9 mouse cellular contexts compared by ENCODE assay signal in genomic region chr2:156621449-156621848, GRCm38 (mm10). TPM values are rescaled to one million over a fixed set of nuclear protein-coding genes. Genes with fewer than 3 reads are reported as not detected.
DNase-seq lines count a peak whose midpoint lies in the region; ATAC-seq and TF ChIP-seq lines count a peak whose summit lies in the region.
"Had no signal": no experiment of that assay in that cellular context is flagged by ENCODE, and none has a peak within 500 bp of the region (broad histone marks: within the 10 kb centered on the region; RNA-seq: fewer than 3 reads in every experiment).

No protein-coding gene starts in this region.

- no peak for TF ChIP-seq CTCF in heart, postnatal 0 days (IDR thresholded peaks at IDR 0.05; ENCODE audit: low read depth)

- no peaks in the 10 kb centered on the region for H3K9me3 ChIP-seq in heart, postnatal 0 days (replicated peaks; ENCODE audit: control insufficient read depth, low read length)
- no peaks in the 10 kb centered on the region for H3K9me3 ChIP-seq in forebrain, embryonic 15.5 days
- H3K9me3 ChIP-seq: neural tube, embryonic 13.5 days had no signal

- no peak overlapping the region for H3K27ac ChIP-seq in heart, postnatal 0 days (ENCODE audit: low read depth)
- H3K27ac ChIP-seq in forebrain, embryonic 15.5 days (replicated peaks), result no peak overlapping the region
- H3K27ac ChIP-seq: neural tube, embryonic 13.5 days had no signal

- 32% methylated on average over 5 of the region's 5 CpGs for WGBS in heart, postnatal 0 days
- WGBS in forebrain, embryonic 15.5 days, result 39% methylated on average over 5 of the region's 5 CpGs

- H3K4me3 ChIP-seq in heart, postnatal 0 days (ENCODE audit: low read depth, low read length), result no peak overlapping the region
- H3K4me3 ChIP-seq in forebrain, embryonic 15.5 days, result no peak overlapping the region
- H3K4me3 ChIP-seq: neural tube, embryonic 13.5 days had no signal

- no peak overlapping the region for H3K9ac ChIP-seq in heart, postnatal 0 days (replicated peaks; ENCODE audit: low read depth, low read length)
- H3K9ac ChIP-seq in forebrain, embryonic 15.5 days (replicated peaks), result no peak overlapping the region
- H3K9ac ChIP-seq: neural tube, embryonic 13.5 days had no signal

- peaks cover 25% of the 10 kb centered on the region for H3K4me1 ChIP-seq in heart, postnatal 0 days (ENCODE audit: control insufficient read depth, insufficient read depth)
- peaks cover 17% of the 10 kb centered on the region for H3K4me1 ChIP-seq in forebrain, embryonic 15.5 days

- H3K36me3 ChIP-seq in heart, postnatal 0 days (replicated peaks; ENCODE audit: control insufficient read depth, insufficient read depth, low read length), result no peaks in the 10 kb centered on the region
- H3K36me3 ChIP-seq in forebrain, embryonic 15.5 days, result no peaks in the 10 kb centered on the region
- H3K36me3 ChIP-seq: neural tube, embryonic 13.5 days had no signal

- peaks cover 23% of the 10 kb centered on the region for H3K27me3 ChIP-seq in heart, postnatal 0 days (ENCODE audit: control insufficient read depth, insufficient read depth, low read length)
- H3K27me3 ChIP-seq in forebrain, embryonic 15.5 days, result peaks cover 3% of the 10 kb centered on the region; the same call in 1 of the 2 replicates

- TF ChIP-seq EP300 in heart, postnatal 0 days (IDR thresholded peaks at IDR 0.05; ENCODE audit: low read depth), result no peak

- H3K4me2 ChIP-seq in heart, postnatal 0 days (ENCODE audit: low read depth, low read length), result no peak overlapping the region
- H3K4me2 ChIP-seq in forebrain, embryonic 15.5 days (replicated peaks), result no peak overlapping the region
- H3K4me2 ChIP-seq: neural tube, embryonic 13.5 days had no signal

- peak; percentile 17 for DNase-seq in ovary, postnatal 14 days (ENCODE audit: low spot score)
- no peak for DNase-seq in ovary, postnatal 10 days (ENCODE audit: low spot score)
- DNase-seq in cerebellum, adult 18-20 months, result peak; percentile 63
- DNase-seq in heart, postnatal 0 days (ENCODE audit: low spot score), result no peak
- DNase-seq in lung, postnatal 36 days, result peak; percentile 61
- DNase-seq in thymus, postnatal 25 days, result no peak

- ATAC-seq in heart, postnatal 0 days (ENCODE audit: insufficient read depth, low read depth), result peak; percentile 33; the same call in 1 of the 2 replicates
- no peak for ATAC-seq in forebrain, embryonic 15.5 days (replicated peaks)
- ATAC-seq: intestine, postnatal 0 days had no signal

RNA-seq across cellular contexts. Expression of gene Dlgap4, which starts 7.9 kb away (rescaled TPM):
- total RNA-seq in heart, postnatal 0 days (2014; rRNA removed; ENCODE audit: low replicate concordance), result 58.5 and 68.6 TPM in 2 replicates
- polyA plus RNA-seq in heart, postnatal 0 days (2015; fragmentation: Nextera tagmentation; extraction: Ambion mirVana), result 45.7 and 51.3 TPM in 2 replicates
- 317 and 333 TPM in 2 replicates for polyA plus RNA-seq in forebrain, embryonic 15.5 days (2015; fragmentation: Nextera tagmentation; extraction: Ambion mirVana)

Comparison
In these comparisons a context has a peak if more than half of its experiments do, and no peak if none do; other contexts are left out.
1. DNase-seq: peak in ovary, postnatal 14 days (single experiment), cerebellum, adult 18-20 months (2 of 2) and lung, postnatal 36 days (single experiment); none in ovary, postnatal 10 days (single experiment), heart, postnatal 0 days (single experiment) and thymus, postnatal 25 days (single experiment).